Mouse (Mus musculus) left cerebral cortex, adult 2 months (tissue): Measurements from ENCODE around the gene Clpsl2. TPM values are rescaled to one million over a fixed set of nuclear protein-coding genes. Genes with fewer than 3 reads are reported as not detected.

ENCODE experiments used
- DNase-seq, 2 experiments: peaks; one replicate each; pipeline ENCODE4 v3.0.0; 2021 to 2022; ENCODE audit warnings: low spot score in 2 of 2, mixed read lengths in 1 of 2; ENCODE audit errors: extremely low spot score in 1 of 2
- H3K27ac ChIP-seq: fragments of 200-600 bp; 2 replicates; pipeline ENCODE4 v1.8.1; 2022
- H3K4me3 ChIP-seq: fragments of 200-600 bp; 2 replicates; pipeline ENCODE4 v1.8.1; 2022
- CTCF ChIP-seq: fragments of 200-600 bp; IDR thresholded peaks from 2 replicates; pipeline ENCODE4 v1.8.1; 2022; ENCODE audit warnings: antibody characterized with exemption, mild to moderate bottlenecking, moderate library complexity
- intact Hi-C: fragments of 180-260 bp; cut with DNase I; formaldehyde crosslinking; loops from one replicate; pipeline ENCODE4 v1.15.1; 2025
- total RNA-seq, 2 experiments: library from RNA; stranded (reverse); gene quantifications; 2 replicates each; pipeline ENCODE4 v1.2.3; 2021

Gene Clpsl2
- total RNA-seq, 2 experiments from 2014 or later: not detected

DNA sequence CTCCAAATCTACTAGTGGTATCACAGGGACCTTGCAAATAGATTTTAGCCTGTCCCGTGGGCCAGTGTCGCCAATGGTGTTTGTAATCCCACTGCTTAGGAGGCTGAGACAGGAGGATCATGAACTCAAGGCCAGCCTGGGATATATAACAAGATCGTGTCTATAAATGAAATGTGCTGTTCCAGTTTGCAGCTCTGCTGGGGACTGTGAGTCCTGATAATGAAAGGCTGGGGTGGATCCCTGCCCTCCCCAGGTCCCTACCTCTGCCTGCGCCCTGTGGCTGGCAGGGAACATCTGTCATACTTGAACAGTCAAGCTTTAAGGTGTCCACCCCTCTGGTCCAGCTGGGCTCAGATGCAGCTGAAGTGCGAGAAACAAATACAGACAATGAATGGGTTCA is 34.7 kb upstream of the Clpsl2 start:
- intact Hi-C loops: no loop called here
- no peak for TF ChIP-seq CTCF

DNA sequence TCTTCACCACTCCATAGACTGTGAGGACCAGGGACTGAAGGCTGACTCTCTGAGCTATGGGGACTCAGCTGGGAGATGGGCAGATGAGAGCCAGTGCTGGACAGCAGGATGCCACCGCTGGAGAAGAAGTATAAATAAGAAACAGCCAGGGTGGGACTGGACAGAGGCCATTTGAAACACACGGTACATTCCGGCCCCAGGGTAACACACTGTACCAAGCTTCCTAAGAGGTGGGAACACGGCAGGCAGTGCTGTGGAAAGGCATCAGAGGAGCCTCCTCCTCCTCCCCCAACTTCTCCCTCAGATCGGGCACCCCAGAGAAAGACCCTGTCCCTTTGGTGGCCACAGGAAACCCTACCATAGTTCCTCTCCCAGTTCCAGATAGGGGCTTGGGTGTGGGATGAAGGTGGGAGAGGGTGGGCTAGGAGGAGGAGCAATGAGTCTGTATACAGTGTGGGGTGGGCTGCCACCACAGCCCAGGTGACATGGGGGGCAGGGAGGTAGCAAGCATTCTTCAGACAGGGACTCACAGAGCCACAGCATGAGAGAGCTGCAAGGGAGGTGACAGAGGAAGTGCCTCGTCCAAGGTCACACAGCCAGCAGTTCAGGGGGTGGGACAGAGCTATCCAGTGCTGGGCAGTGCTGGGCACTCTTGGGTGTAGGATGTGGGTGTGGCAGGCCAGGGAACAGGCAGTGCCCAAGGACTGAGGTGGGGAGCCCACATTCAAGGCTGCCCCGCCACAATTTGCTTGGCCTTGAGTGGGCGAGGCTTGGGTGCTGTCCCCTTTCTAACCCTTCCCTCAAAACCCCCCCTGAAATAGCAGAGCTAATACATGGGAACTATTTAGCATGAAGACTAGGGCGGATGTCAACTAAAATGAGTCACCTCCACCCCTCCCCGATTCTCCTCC is 33.5 kb upstream of the Clpsl2 start:
- intact Hi-C loops: no loop called here
- no peak for TF ChIP-seq CTCF
- peak in 1 of 2 experiments; percentile 14 for DNase-seq
- Histone ChIP-seq H3K4me3 (no peak overlapping the region), H3K27ac (peak overlapping the region; percentile 44)

More for the DNA sequence above, 34.7 kb upstream of the Clpsl2 start:
- Histone ChIP-seq H3K4me3 (no peak overlapping the region), H3K27ac (peak overlapping the region; percentile 40; the same call in 1 of the 2 replicates)
- no peak for DNase-seq

GRCm38 (mm10) chr17:28516881-28517280 is 32.3 kb upstream of the Clpsl2 start:
- no peak overlapping the region; the same call in 1 of the 2 replicates for H3K27ac ChIP-seq
- H3K4me3 ChIP-seq: no peak overlapping the region
- no peak for DNase-seq
- intact Hi-C loops: no loop called here
- TF ChIP-seq CTCF: no peak; the same call in 1 of the 2 replicates

GRCm38 (mm10) chr17:28517441-28517955 is 31.7 kb upstream of the Clpsl2 start, which contains the start of gene Fkbp5:
TSS of gene Fkbp5 (minus strand) at chr17:28517527.
- DNase-seq: peak; percentile 48 to 60
- intact Hi-C loops: no loop called here
- H3K27ac ChIP-seq: peak within 1 kb of the TSS; percentile 97
- peak within 1 kb of the TSS; percentile 51 for H3K4me3 ChIP-seq
- no peak for TF ChIP-seq CTCF

- DNase-seq: peak; percentile 87 to 93
- intact Hi-C loops: loop anchor here (1.0 kb wide), 1 partner anchor 32 kb away; no protein-coding TSS in a partner anchor
- Histone ChIP-seq H3K27ac (peak overlapping the region; percentile 97), H3K4me3 (peak overlapping the region; percentile 51)
- no peak for TF ChIP-seq CTCF
Observed at GRCm38 (mm10) chr17:28517956-28518614, 31.1 kb upstream of the Clpsl2 start.

DNA sequence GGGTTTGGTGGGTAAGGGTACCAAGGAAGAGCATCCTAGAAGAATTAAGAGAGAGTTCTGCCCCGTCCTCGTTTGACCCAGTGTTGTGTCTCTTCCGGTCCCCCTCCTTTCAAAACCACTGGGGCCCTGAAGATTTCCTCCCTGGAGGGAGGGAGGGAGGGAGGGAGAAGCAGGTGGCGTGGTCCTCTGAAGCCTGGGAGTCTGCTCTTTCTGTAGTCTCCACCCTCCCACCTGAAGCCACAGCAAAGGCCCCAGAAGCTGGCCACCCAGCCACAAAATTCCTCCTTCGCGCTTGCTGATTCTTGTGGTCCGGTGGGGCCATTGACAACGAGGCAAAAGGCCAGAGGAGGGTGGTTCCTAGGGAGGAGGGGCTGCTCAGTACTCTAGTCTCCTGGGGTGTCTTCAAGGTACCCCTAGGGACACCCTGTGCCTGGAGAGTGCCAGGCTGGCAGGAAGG is 30.6 kb upstream of the Clpsl2 start:
- intact Hi-C loops: loop anchor here (1.0 kb wide), 1 partner anchor 32 kb away; no protein-coding TSS in a partner anchor
- peak in 1 of 2 experiments; percentile 15 for DNase-seq

GRCm38 (mm10) chr17:28519827-28520226 is 29.4 kb upstream of the Clpsl2 start:
- DNase-seq: no peak
- intact Hi-C loops: no loop called here
- no peak overlapping the region for H3K4me3 ChIP-seq
- peak; percentile 62 for TF ChIP-seq CTCF
- H3K27ac ChIP-seq: no peak overlapping the region

More for the DNA sequence above, 30.6 kb upstream of the Clpsl2 start:
- TF ChIP-seq CTCF: no peak
- H3K27ac ChIP-seq: peak overlapping the region; percentile 97
- peak overlapping the region; percentile 51 for H3K4me3 ChIP-seq

GRCm38 (mm10) chr17:28520561-28520960 is 28.6 kb upstream of the Clpsl2 start:
- no peak overlapping the region for H3K27ac ChIP-seq
- no peak for DNase-seq
- no peak for TF ChIP-seq CTCF
- no peak overlapping the region for H3K4me3 ChIP-seq
- intact Hi-C loops: no loop called here

- DNase-seq: no peak
- H3K27ac ChIP-seq: no peak overlapping the region; the same call in 1 of the 2 replicates
- intact Hi-C loops: no loop called here
- no peak overlapping the region for H3K4me3 ChIP-seq
- TF ChIP-seq CTCF: no peak
Observed at GRCm38 (mm10) chr17:28521071-28521726, 28.0 kb upstream of the Clpsl2 start.

DNA sequence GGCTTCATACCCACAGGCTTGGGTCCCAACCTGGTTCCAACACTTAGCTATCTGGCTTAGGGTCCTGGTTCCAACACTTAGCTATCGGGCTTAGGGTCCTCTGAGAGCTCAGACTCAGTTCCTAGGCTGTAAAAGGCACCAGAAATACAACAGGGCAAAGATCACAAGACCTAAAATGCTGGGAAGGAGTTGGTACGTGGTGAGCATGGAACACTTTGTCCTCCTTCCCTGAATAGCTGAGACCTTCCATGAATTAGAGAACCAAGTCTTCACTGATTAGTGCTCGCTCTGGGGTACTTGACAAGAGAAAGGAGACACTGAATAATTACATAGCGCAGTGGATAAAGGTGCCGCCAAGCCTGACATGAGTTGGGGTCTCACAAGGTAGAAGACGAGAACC is 27.3 kb upstream of the Clpsl2 start:
- no peak for DNase-seq
- Histone ChIP-seq H3K4me3 (peak overlapping the region; percentile 86), H3K27ac (peak overlapping the region; percentile 100)
- no peak for TF ChIP-seq CTCF
- intact Hi-C loops: loop anchor here (2.0 kb wide), 1 partner anchor 193 kb away; the partner anchor contains the start of gene Rpl10a
